Mouse (Mus musculus) C2C12 (cell line): ENCODE results near the gene Rsrc2.

Source experiments
- CTCF ChIP-seq: IDR thresholded peaks from one replicate; pipeline ENCODE4 v1.5.1; 2011; ENCODE audit not compliant: control insufficient read depth, insufficient read depth, insufficient read length
- MAX ChIP-seq: IDR thresholded peaks from one replicate; pipeline ENCODE4 v1.6.1; 2011; ENCODE audit warnings: mild to moderate bottlenecking, control low read depth
- USF1 ChIP-seq: IDR thresholded peaks from one replicate; pipeline ENCODE4 v1.6.1; 2011; ENCODE audit warnings: low read depth, mild to moderate bottlenecking, control low read depth, moderate library complexity

GRCm38 (mm10) chr5:123699198-123699597 lies 50.0 kb downstream of the Rsrc2 start:
- peak; percentile 55 for TF ChIP-seq CTCF
- TF ChIP-seq MAX = no peak
- TF ChIP-seq USF1 = no peak
